Mouse (Mus musculus) ES-E14 (cell line): ENCODE data around the gene Spg21. TPM values are rescaled to one million over a fixed set of nuclear protein-coding genes. Genes with fewer than 3 reads are reported as not detected.

ENCODE experiments used
- DNase-seq: peaks from one replicate; pipeline ENCODE4 v3.0.0-alpha.2; 2013; ENCODE audit warnings: low read depth, low spot score
- H3K27ac ChIP-seq: 2 replicates; pipeline ENCODE4 v1.5.1; 2012; ENCODE audit warnings: low read depth, mild to moderate bottlenecking, low read length, moderate library complexity, mixed read lengths; ENCODE audit not compliant: poor library complexity, insufficient read depth, severe bottlenecking
- H3K36me3 ChIP-seq: 2 replicates; pipeline ENCODE4 v1.6.1; 2012; ENCODE audit warnings: mild to moderate bottlenecking, low read length, moderate library complexity, mixed read lengths; ENCODE audit not compliant: control insufficient read depth, poor library complexity, insufficient read depth, severe bottlenecking
- H3K4me1 ChIP-seq, 2 experiments: fragments of 150-350 bp in 1 of 2; sonication (generic) in 1 of 2; 2 replicates each; pipeline ENCODE4 v1.6.1; 2012; ENCODE audit warnings: low read length in 2 of 2, mild to moderate bottlenecking in 1 of 2, mixed read lengths in 1 of 2; ENCODE audit not compliant: control insufficient read depth in 2 of 2, insufficient read depth in 2 of 2, poor library complexity in 1 of 2
- H3K4me3 ChIP-seq, 2 experiments: fragments of 150-350 bp in 1 of 2; sonication (generic) in 1 of 2; 2 replicates each; pipeline ENCODE4 v1.5.1; 2012; ENCODE audit warnings: low read length in 2 of 2, low read depth in 1 of 2, mild to moderate bottlenecking in 1 of 2, mixed read lengths in 1 of 2; ENCODE audit not compliant: insufficient read depth in 1 of 2, poor library complexity in 1 of 2, severe bottlenecking in 1 of 2
- H3K9ac ChIP-seq: 2 replicates; pipeline ENCODE4 v1.6.1; 2012; ENCODE audit warnings: low read depth, mild to moderate bottlenecking, low read length, mixed read lengths; ENCODE audit not compliant: poor library complexity, insufficient read depth, severe bottlenecking
- H3K9me3 ChIP-seq: fragments of 150-350 bp; sonication (generic); 2 replicates; pipeline ENCODE4 v1.6.1; 2012; ENCODE audit warnings: low read depth, mild to moderate bottlenecking, low read length; ENCODE audit not compliant: control insufficient read depth, insufficient read depth
- CHD2 ChIP-seq: IDR thresholded peaks from 2 replicates; pipeline ENCODE4 v1.6.1; 2014; ENCODE audit warnings: mild to moderate bottlenecking, low read depth, low read length, inconsistent platforms
- HCFC1 ChIP-seq: IDR thresholded peaks from 2 replicates; pipeline ENCODE4 v1.6.1; 2012; ENCODE audit warnings: low read length, inconsistent platforms, borderline replicate concordance; ENCODE audit not compliant: insufficient read depth
- MAFK ChIP-seq: IDR thresholded peaks from 2 replicates; pipeline ENCODE4 v1.6.1; 2014; ENCODE audit warnings: mild to moderate bottlenecking, low read depth, low read length, inconsistent platforms; ENCODE audit not compliant: insufficient read depth
- ZC3H11A ChIP-seq: IDR thresholded peaks from 2 replicates; pipeline ENCODE4 v1.6.1; 2012; ENCODE audit warnings: low read depth, mild to moderate bottlenecking, inconsistent platforms, low read length, borderline replicate concordance
- ZNF384 ChIP-seq: IDR thresholded peaks from 2 replicates; pipeline ENCODE4 v1.6.1; 2012; ENCODE audit warnings: low read depth, low read length, inconsistent platforms
- in situ Hi-C, 2 experiments: fragments of 600-800 bp; cut with MboI; formaldehyde crosslinking; loops; one replicate each; pipeline ENCODE4 v1.15.1; 2025; ENCODE audit warnings: low sequenced_read_pairs in 2 of 2, inconsistent platforms in 1 of 2; ENCODE audit not compliant: unreplicated experiment in 2 of 2
- total RNA-seq: library from RNA; depleted of rRNA; stranded (reverse); fragments of 300-350 nt; gene quantifications from 2 replicates; pipeline ENCODE4 v1.2.3, GENCODE M21; 2012

The Spg21 gene
- total RNA-seq, 1 experiment: 31.7 TPM

DNA sequence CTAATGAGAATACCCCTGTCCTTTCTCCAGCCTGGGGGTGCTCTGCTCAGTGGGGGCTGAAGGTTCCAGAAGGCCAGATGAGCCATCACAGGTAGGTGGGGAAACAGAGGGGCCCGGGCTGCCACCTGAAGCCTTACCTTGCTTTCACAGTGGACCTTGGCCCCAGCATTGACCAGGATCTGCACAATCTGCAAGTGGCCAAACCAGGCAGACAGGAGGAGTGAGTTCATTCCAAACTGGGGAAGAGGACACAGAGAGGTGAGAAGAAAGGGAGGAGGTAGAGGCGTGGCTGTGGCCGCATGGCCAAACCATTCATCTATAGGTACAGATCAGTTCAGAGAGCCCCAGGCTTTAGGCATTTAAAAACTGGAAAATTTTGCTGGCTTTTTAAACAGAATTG, 51.8 kb downstream of the Spg21 start:
- H3K4me1 ChIP-seq: peaks cover 0 to 2% of the 10 kb centered on the region in 2 experiments; a peak in 1 of 4 replicates
- DNase-seq: no peak
- no peaks in the 10 kb centered on the region for H3K9me3 ChIP-seq
- H3K27ac ChIP-seq: no peak overlapping the region
- TF ChIP-seq ZNF384 (no peak), ZC3H11A (no peak)
- H3K36me3 ChIP-seq: no peaks in the 10 kb centered on the region
- no peak overlapping the region for H3K4me3 ChIP-seq
- H3K9ac ChIP-seq: no peak overlapping the region
- in situ Hi-C loops: no loop called here

- in situ Hi-C loops: no loop called here
- Histone ChIP-seq H3K9ac (no peak overlapping the region; the same call in 1 of the 2 replicates), H3K36me3 (no peaks in the 10 kb centered on the region), H3K4me3 (no peak overlapping the region), H3K4me1 (peaks cover 0 to 2% of the 10 kb centered on the region in 2 experiments; a peak in 1 of 4 replicates), H3K9me3 (no peaks in the 10 kb centered on the region), H3K27ac (no peak overlapping the region; the same call in 1 of the 2 replicates)
- no peak for TF ChIP-seq ZNF384
- no peak for TF ChIP-seq ZC3H11A
- no peak for TF ChIP-seq CHD2
- TF ChIP-seq MAFK: no peak
- TF ChIP-seq HCFC1: no peak
- DNase-seq: no peak
These were observed 53.7 kb downstream of the Spg21 start for GRCm38 (mm10) chr9:65514431-65514830.

DNA sequence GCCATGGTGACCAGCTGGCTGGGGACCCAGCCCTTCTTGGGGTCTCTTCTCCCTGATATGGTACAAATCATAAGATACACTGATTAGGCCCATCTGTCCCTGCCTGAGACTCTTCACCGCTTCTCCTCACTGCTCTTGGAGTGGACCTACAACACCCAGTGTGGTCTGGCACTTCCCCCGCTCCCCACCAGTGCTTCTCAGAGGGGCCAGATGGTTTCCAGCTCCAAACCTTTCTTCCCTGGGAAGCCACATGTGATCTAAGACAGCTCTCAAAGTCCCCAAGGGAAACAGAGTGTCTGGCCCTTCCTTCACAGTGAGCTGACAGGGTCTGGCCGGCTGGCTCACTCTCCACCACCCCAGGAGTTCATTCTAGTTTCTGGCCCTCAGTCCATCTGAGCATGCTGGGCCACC, 54.1 kb downstream of the Spg21 start:
- Histone ChIP-seq H3K4me3 (no peak overlapping the region), H3K9me3 (no peaks in the 10 kb centered on the region), H3K36me3 (no peaks in the 10 kb centered on the region), H3K27ac (no peak overlapping the region; the same call in 1 of the 2 replicates), H3K4me1 (peaks cover 0 to 2% of the 10 kb centered on the region in 2 experiments; a peak in 1 of 4 replicates), H3K9ac (no peak overlapping the region)
- TF ChIP-seq MAFK: no peak
- TF ChIP-seq CHD2: no peak
- TF ChIP-seq ZC3H11A: no peak
- TF ChIP-seq HCFC1: no peak
- TF ChIP-seq ZNF384: no peak
- DNase-seq: no peak
- in situ Hi-C loops: no loop called here

GRCm38 (mm10) chr9:65519807-65520504, 59.2 kb downstream of the Spg21 start, which contains the start of gene Ankdd1a:
Gene Ankdd1a, minus strand, starts transcription at chr9:65520193.
- H3K9me3 ChIP-seq: no peaks in the 10 kb centered on the region
- in situ Hi-C loops: no loop called here
- H3K4me1 ChIP-seq: peaks cover 0 to 5% of the 10 kb centered on the region in 2 experiments; a peak in 1 of 4 replicates
- TF ChIP-seq MAFK (no peak), HCFC1 (no peak), ZC3H11A (no peak), CHD2 (no peak), ZNF384 (no peak)
- H3K9ac ChIP-seq: peak within 1 kb of the TSS; percentile 46; the same call in 1 of the 2 replicates
- H3K4me3 ChIP-seq: peak within 1 kb of the TSS; percentile 50 to 55
- H3K27ac ChIP-seq: no peak within 1 kb of the TSS
- H3K36me3 ChIP-seq: no peaks in the 10 kb centered on the region
- no peak for DNase-seq
